Comparison of ENCODE assay signal across 20 mouse cellular contexts in genomic region chr1:135175176-135175575, GRCm38 (mm10). TPM values are rescaled to one million over a fixed set of nuclear protein-coding genes. Genes with fewer than 3 reads are reported as not detected.
"Had no signal": no experiment of that assay in that cellular context is flagged by ENCODE, and none has a peak within 500 bp of the region (broad histone marks: within the 10 kb centered on the region; RNA-seq: fewer than 3 reads in every experiment).

No protein-coding gene starts in this region.

- H3K9me3 ChIP-seq: limb, embryonic 12.5 days; limb, embryonic 15.5 days; liver, embryonic 12.5 days; liver, embryonic 15.5 days had no signal

- H3K4me3 ChIP-seq: limb, embryonic 12.5 days; limb, embryonic 15.5 days; liver, embryonic 12.5 days; liver, embryonic 15.5 days had no signal

- H3K36me3 ChIP-seq: limb, embryonic 12.5 days; limb, embryonic 15.5 days; liver, embryonic 12.5 days; liver, embryonic 15.5 days had no signal

- ATAC-seq: inflammation-experienced regulatory T-cells, adult 6 months; liver, embryonic 12.5 days had no signal

- H3K27ac ChIP-seq: limb, embryonic 12.5 days; limb, embryonic 15.5 days; liver, embryonic 12.5 days; liver, embryonic 15.5 days; stomach, postnatal 0 days had no signal

- H3K9ac ChIP-seq: limb, embryonic 12.5 days; limb, embryonic 15.5 days; liver, embryonic 12.5 days; liver, embryonic 15.5 days had no signal

- H3K27me3 ChIP-seq: limb, embryonic 12.5 days; limb, embryonic 15.5 days; liver, embryonic 12.5 days had no signal

- DNase-seq: kidney, adult 18-20 months; kidney, postnatal 14 days; left cerebral cortex, postnatal 4 days; lung, adult 2 months; lung, postnatal 14 days; lung, postnatal 4 days; midbrain, embryonic 14.5 days; thymus, adult 2 months; thymus, postnatal 25 days had no signal

- H3K4me1 ChIP-seq: limb, embryonic 12.5 days; liver, embryonic 12.5 days; liver, embryonic 15.5 days had no signal

- H3K4me2 ChIP-seq: limb, embryonic 12.5 days; limb, embryonic 15.5 days; liver, embryonic 12.5 days; liver, embryonic 15.5 days; midbrain, embryonic 11.5 days had no signal

RNA-seq across cellular contexts. Expression of gene Gpr37l1, which starts 7.7 kb away (rescaled TPM):
- total RNA-seq: megakaryocyte progenitor cell, adult 5-6 weeks; megakaryocyte-erythroid progenitor cell, adult 5-6 weeks had no signal
- polyA plus RNA-seq: inflammation-experienced regulatory T-cells, adult 6 months; limb, embryonic 12.5 days; limb, embryonic 15.5 days; liver, embryonic 12.5 days; liver, embryonic 15.5 days; lung, embryonic 16.5 days; midbrain, embryonic 11.5 days; neural tube, embryonic 11.5 days had no signal
